8 mouse cellular contexts compared by ENCODE assay signal in the genomic region with DNA sequence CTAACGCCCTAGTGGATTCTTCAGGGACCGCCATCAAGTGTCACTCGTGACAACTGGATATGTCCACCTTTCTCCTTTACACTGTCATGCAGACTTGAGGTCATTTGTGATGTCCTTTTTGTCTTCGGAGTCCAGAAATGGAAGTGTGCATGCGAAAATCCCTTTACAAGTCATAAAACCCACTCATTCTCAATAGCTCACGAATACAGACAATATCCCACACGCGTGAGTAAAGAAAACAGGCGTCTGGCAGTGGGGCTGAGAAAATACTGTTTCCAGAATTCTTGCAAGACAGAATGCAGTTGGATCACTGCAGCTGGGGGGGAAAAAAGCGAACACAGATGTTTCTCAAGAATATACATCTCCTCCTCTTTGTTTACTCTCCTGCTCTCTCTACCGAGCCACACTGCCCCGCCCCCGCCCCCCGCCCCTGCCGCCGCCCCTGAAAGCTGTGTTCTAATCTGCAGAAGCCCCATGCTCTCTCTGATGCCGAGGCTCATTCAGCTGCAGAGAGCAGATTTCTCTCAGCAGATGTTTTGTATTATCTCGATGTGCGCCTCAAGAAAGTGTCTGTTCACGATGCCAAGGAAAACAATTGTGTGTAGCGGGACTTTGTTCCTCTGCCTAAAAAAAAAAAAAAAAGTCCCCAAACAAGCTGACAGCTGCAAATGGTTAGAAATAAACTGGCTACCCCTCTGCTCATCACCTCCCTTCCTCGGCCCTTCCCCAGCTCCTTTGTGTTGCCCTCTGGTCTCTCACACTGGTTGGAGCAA.
DNase-seq lines count a peak whose midpoint lies in the region; ATAC-seq lines count a peak whose summit lies in the region.

No protein-coding gene starts in this region.

- WGBS in hindbrain, embryonic 11.5 days, result 32% methylated on average over 22 of the region's 22 CpGs
- WGBS in midbrain, embryonic 10.5 days, result 32% methylated on average over 22 of the region's 22 CpGs
- WGBS in liver, embryonic 11.5 days, result 50% methylated on average over 22 of the region's 22 CpGs

- DNase-seq in Muller cell, postnatal 12 days (ENCODE audit: inconsistent ontology term), result peak; percentile 66
- DNase-seq in embryo, embryonic 10 days (ENCODE audit: low spot score), result peak; percentile 67
- DNase-seq in hindbrain, embryonic 11.5 days (ENCODE audit: low spot score), result peak; percentile 55
- DNase-seq in midbrain, embryonic 10.5 days (ENCODE audit: low spot score), result peak; percentile 64
- no peak for DNase-seq in cerebellum, adult 11 months
- no peak for DNase-seq in spleen, postnatal 14 days (ENCODE audit: low spot score in 2 of 2)
- no peak for DNase-seq in liver, embryonic 11.5 days (ENCODE audit: low spot score)

- no peaks in the 10 kb centered on the region for H3K27me3 ChIP-seq in hindbrain, embryonic 11.5 days (ENCODE audit: control insufficient read depth, insufficient read depth, low read length)
- no peaks in the 10 kb centered on the region for H3K27me3 ChIP-seq in midbrain, embryonic 10.5 days (ENCODE audit: low read depth, poor library complexity, severe bottlenecking)
- H3K27me3 ChIP-seq in liver, embryonic 11.5 days (replicated peaks; ENCODE audit: control insufficient read depth, insufficient read depth, low read length), result no peaks in the 10 kb centered on the region

- ATAC-seq in hindbrain, embryonic 11.5 days (ENCODE audit: low FRiP score), result peak; percentile 66
- no peak for ATAC-seq in liver, embryonic 11.5 days (replicated peaks; ENCODE audit: low FRiP score)
- ATAC-seq in megakaryocyte, adult 5-6 weeks (ENCODE audit: poor library complexity, severe bottlenecking), result no peak

- H3K4me3 ChIP-seq in hindbrain, embryonic 11.5 days (ENCODE audit: low read depth, low read length), result no peak overlapping the region
- H3K4me3 ChIP-seq in midbrain, embryonic 10.5 days, result peak overlapping the region; percentile 24; the same call in 1 of the 2 replicates
- no peak overlapping the region for H3K4me3 ChIP-seq in liver, embryonic 11.5 days (ENCODE audit: low read depth, low read length)

- H3K4me2 ChIP-seq in hindbrain, embryonic 11.5 days (replicated peaks; ENCODE audit: low read depth, low read length), result no peak overlapping the region; the same call in 1 of the 2 replicates
- no peak overlapping the region for H3K4me2 ChIP-seq in liver, embryonic 11.5 days

- H3K4me1 ChIP-seq in hindbrain, embryonic 11.5 days (replicated peaks; ENCODE audit: control insufficient read depth, insufficient read depth, low read length), result peaks cover 5% of the 10 kb centered on the region
- H3K4me1 ChIP-seq in midbrain, embryonic 10.5 days, result peaks cover 39% of the 10 kb centered on the region
- H3K4me1 ChIP-seq in liver, embryonic 11.5 days (replicated peaks; ENCODE audit: control insufficient read depth, insufficient read depth, low read length), result peaks cover 8% of the 10 kb centered on the region; the same call in 1 of the 2 replicates

- no peaks in the 10 kb centered on the region for H3K9me3 ChIP-seq in hindbrain, embryonic 11.5 days (ENCODE audit: control insufficient read depth, low read length)
- no peaks in the 10 kb centered on the region for H3K9me3 ChIP-seq in midbrain, embryonic 10.5 days (replicated peaks)
- no peaks in the 10 kb centered on the region for H3K9me3 ChIP-seq in liver, embryonic 11.5 days (ENCODE audit: control insufficient read depth, low read length)

- H3K36me3 ChIP-seq in hindbrain, embryonic 11.5 days (ENCODE audit: control insufficient read depth, insufficient read depth, low read length), result no peaks in the 10 kb centered on the region
- no peaks in the 10 kb centered on the region for H3K36me3 ChIP-seq in midbrain, embryonic 10.5 days
- H3K36me3 ChIP-seq in liver, embryonic 11.5 days (ENCODE audit: control insufficient read depth, insufficient read depth, low read length), result no peaks in the 10 kb centered on the region

- H3K9ac ChIP-seq in hindbrain, embryonic 11.5 days (ENCODE audit: low read depth, low read length), result peak overlapping the region; percentile 40
- no peak overlapping the region for H3K9ac ChIP-seq in liver, embryonic 11.5 days (ENCODE audit: low read depth, low read length)

- H3K27ac ChIP-seq in hindbrain, embryonic 11.5 days (ENCODE audit: low read depth, low read length), result peak overlapping the region; percentile 81
- H3K27ac ChIP-seq in midbrain, embryonic 10.5 days (replicated peaks), result peak overlapping the region; percentile 84
- H3K27ac ChIP-seq in liver, embryonic 11.5 days (ENCODE audit: low read depth, low read length), result no peak overlapping the region

Comparison
In these comparisons a context has a peak if more than half of its experiments do, and no peak if none do; other contexts are left out.
1. DNase-seq: peak in Muller cell, postnatal 12 days (single experiment), embryo, embryonic 10 days (single experiment), hindbrain, embryonic 11.5 days (single experiment) and midbrain, embryonic 10.5 days (single experiment); none in cerebellum, adult 11 months (single experiment), spleen, postnatal 14 days (0 of 2) and liver, embryonic 11.5 days (single experiment).